Mouse (Mus musculus) layer of hippocampus, adult 2 months (tissue): ENCODE measurements at regions not wholly inside any gene's neighbourhood (a gene's known extent, or its start where the extent isn't known, plus 50 kb on each side); places are given as distances from the start of the nearest gene placed in this dataset.

ENCODE experiments used
- DNase-seq, 2 experiments: peaks; one replicate each; pipeline ENCODE4 v3.0.0; 2022; ENCODE audit warnings: low spot score in 2 of 2
- H3K27ac ChIP-seq: fragments of 200-600 bp; 2 replicates; pipeline ENCODE4 v1.8.1; 2022
- H3K4me3 ChIP-seq: fragments of 200-600 bp; 2 replicates; pipeline ENCODE4 v1.8.1; 2022; ENCODE audit warnings: mild to moderate bottlenecking
- CTCF ChIP-seq: fragments of 200-600 bp; conservative IDR thresholded peaks from 2 replicates; pipeline ENCODE4 v1.8.1; 2022; ENCODE audit warnings: antibody characterized with exemption, mild to moderate bottlenecking, moderate library complexity

DNA sequence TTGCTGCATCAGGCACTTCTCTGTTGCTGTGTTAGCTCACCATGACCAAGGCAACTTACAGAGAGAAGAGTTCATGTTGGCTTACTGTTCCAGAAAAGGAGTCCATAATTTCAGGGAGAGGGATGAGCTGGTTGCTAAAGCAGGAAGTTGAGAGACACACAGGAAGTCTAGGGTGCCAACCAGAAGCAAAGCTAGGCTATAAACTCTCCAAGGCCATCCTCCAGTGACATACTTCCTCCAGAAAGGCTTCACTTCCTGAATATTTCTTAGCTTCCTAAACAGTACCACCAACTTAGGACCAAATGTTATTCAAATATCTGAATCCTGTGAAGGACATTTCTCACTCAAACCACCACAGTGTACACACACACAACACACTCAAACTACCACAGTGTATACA is 2010.6 kb downstream of the A830018L16Rik start:
- no peak for DNase-seq
- Histone ChIP-seq H3K4me3 (no peak overlapping the region), H3K27ac (no peak overlapping the region)
- no peak for TF ChIP-seq CTCF

DNA sequence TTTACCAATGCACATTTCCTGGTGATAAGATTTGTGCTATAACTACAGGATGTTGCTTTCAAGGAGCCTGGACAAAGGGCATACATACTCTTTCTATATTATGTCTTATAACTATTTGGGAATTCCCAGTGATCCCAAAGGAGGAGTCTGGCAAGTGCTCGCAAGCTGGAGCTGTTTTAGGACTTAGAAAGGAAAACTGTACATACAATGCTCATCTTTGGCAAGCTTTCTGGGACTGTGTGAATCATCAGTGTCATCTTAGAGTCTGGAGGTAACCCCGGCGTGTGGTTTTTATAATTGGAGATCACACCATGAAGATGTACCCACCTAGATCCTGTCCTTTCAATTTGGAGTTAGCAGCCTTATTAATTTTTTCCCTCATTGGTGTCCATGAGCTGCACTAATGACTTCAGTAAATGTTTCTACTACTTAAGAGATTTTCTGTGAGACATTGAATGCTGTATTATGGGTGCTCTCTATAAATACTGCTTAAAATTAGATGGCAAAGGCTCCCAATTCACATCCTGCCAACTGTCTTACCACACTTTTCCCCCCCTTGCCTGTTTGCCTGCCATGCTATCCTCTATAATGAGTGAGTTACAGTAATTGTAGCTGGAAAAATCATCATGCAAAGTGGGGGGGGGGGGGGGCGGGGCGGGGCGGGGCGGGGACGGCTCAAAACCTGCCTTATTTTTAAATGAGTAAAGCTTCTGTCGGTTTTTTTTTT is 2011.9 kb downstream of the A830018L16Rik start:
- Histone ChIP-seq H3K27ac (no peak overlapping the region), H3K4me3 (peak overlapping the region; percentile 15; the same call in 1 of the 2 replicates)
- no peak for TF ChIP-seq CTCF
- no peak for DNase-seq

DNA sequence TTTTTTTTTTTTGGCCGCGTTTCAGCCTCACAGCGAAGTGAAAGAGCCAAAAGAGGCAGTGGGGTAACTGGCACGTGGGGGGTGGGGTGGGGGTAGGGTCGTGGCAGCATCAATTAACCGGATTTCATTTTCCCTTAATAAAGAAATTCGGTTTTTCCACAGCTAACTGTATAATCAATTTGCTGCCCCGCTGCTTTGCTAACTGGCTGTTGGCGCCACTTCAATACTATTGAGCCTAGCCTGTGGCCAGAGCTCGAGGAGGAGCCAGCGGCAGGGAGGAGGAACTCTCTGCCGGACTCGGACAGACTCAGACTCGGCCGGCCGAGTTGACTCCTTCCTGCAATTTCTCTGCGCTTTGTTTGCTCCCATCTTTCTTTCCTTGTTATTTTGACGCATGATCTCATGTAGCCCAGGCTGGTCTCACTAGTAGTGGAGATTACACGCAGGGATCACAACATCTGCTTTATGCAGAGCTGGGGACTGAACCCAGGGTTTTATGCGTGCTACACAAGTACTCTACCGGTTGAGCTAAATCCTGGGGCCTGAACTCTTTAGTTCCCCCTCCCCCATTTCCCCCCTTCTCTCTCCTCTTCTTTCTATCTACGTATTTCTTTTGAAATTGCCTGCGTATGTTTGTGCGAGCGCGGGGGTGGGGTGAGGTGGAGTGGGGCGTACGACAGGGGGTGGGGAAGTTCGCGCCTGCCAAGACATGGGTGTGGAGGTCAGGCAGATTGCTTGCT is 2012.6 kb downstream of the A830018L16Rik start:
- no peak for TF ChIP-seq CTCF
- peak; percentile 19 to 32 for DNase-seq
- Histone ChIP-seq H3K27ac (peak overlapping the region; percentile 64; the same call in 1 of the 2 replicates), H3K4me3 (peak overlapping the region; percentile 55)

DNA sequence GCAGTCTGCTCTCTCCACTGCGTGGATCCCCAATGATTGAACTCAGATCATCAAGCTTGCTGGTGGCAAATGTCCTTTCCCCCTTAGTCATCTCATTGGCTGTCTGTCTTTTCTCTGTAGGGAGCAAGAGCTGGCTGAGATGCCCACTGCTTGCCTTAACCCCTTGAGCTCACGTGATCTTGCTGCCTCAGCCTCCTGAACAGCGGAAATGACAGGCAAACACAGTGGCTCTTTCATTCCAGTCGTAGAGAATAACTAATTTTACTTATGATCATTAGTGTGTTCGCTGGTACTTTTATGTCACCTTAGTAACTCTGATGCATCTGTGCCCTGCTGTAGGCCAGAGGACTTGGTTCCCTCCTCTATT is 2013.1 kb downstream of the A830018L16Rik start:
- Histone ChIP-seq H3K4me3 (no peak overlapping the region; the same call in 1 of the 2 replicates), H3K27ac (no peak overlapping the region)
- DNase-seq = no peak
- TF ChIP-seq CTCF = no peak

DNA sequence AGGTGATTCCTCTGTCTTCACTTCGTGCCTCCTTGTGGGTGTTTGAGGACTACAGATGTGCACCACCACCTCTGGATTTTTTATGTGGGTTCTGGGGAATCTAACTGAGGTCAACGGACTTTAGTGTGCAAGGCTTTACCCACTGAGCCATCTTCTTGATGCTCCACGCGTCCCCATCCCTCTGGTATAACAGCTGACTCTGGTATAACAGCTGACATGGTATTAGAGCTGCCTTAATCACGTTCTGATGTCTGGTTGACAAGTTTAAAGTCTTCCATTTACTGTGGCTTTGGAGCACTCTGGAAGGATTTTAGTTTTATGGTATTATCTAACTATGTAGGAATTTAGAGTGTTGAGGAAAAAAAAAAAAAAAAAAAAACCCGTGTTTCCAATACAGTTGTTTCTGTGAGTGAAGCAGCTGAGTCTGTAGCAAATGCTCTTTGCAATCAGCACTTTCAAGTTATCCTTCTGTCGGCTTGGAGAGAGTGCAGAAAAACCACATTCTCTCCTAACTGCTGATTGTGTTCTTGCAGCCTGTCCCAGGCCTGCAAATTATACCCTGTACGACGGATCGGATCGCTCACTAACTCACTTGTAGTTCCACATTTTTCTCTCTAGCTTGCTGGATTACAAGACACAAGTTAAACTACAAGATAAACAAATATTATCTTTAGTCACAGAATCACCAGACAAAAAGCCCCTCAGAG is 2013.7 kb downstream of the A830018L16Rik start:
- TF ChIP-seq CTCF = no peak

DNA sequence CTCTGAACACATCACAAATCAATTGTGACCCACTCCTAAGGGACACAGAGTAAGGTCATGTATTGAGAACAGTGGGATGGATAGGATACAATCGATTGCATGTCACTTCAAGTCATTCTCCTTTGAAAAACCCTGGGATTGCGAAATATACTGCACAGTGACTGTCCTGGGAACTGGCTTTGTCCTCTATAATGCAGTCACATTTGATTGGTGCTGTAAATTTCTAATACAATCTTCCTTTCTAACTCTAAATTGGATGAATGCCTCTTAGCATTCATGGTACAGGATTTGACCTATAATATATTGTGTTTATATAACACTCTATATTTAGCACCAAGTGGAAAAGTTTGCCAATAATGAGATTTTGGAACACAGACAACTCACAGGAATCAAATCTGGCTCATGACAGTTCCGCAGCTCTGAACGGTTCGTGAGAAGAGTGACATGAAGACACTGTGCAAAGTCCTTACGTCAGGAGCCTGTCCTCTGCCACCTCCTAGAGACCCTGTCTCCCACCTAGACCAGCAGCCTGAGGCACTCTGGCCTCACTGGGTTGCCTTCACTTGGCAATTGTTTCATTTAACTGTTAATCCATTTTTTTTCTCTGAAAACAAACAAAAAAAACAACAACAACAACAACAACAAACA is 2024.0 kb downstream of the A830018L16Rik start:
- Histone ChIP-seq H3K4me3 (no peak overlapping the region), H3K27ac (no peak overlapping the region)
- no peak for TF ChIP-seq CTCF
- no peak for DNase-seq

More for the DNA sequence above, 2013.7 kb downstream of the A830018L16Rik start:
- no peak for DNase-seq
- Histone ChIP-seq H3K4me3 (no peak overlapping the region), H3K27ac (no peak overlapping the region)

DNA sequence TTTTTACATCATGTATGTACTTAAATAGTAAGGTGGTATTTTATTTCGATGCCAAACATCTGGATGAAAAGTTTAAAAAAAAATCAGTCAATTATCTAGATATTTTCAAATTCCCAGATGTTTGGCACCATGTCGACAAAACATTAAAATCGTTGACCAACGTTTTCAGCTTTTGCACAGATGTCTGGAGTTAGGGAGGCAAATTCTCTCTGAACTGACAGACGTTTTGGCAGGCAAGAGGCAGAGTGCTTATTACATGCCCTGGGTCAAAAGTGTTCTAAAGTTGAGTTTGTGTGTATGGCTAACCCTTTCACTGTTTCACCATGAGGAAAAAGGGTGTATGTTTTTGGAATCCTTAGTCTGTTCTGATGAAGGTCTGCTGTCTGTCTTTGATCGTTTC is 2028.5 kb downstream of the A830018L16Rik start:
- H3K27ac ChIP-seq = no peak overlapping the region
- no peak overlapping the region for H3K4me3 ChIP-seq
- TF ChIP-seq CTCF = no peak
- no peak for DNase-seq

DNA sequence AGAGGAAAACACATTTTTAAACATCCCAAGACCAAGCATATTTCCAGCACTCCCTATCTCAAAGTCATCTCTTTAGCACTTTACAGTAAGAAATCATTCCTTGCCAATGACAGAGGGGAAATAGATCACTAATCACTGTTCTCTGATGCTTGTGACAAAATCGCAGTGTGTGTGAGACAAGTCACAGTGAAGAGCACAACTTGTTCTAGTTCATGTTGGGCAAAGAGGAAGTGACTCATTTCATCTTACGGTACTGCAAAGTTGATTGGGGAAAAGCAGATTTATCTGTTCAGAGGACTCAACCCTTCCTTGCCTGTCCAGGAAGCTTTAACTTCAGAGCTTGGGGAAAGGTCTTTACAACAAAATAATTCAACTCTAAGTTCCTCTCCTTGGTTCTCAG is 2040.6 kb downstream of the A830018L16Rik start:
- DNase-seq = no peak
- Histone ChIP-seq H3K27ac (no peak overlapping the region), H3K4me3 (no peak overlapping the region)
- no peak for TF ChIP-seq CTCF

DNA sequence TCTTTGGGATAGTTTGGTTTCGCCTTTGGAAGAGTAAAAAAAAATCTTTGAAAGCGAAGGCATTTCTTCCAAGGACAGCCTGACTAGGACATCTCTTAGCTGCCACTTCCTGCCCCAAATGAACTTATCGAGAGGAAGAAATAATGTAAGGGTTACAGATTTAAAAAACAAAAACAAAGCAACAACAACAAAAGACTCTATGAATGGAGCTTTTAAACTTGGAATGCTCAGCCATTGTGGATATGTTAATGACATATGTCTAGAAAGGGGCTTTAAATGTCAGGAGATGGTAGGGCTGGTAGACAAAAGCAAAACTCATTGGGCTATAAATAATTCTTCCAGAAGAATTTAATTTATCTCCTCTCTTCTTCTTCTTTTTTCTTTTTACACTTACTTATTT is 2041.7 kb downstream of the A830018L16Rik start:
- Histone ChIP-seq H3K4me3 (no peak overlapping the region), H3K27ac (no peak overlapping the region)
- TF ChIP-seq CTCF = no peak
- DNase-seq = no peak

DNA sequence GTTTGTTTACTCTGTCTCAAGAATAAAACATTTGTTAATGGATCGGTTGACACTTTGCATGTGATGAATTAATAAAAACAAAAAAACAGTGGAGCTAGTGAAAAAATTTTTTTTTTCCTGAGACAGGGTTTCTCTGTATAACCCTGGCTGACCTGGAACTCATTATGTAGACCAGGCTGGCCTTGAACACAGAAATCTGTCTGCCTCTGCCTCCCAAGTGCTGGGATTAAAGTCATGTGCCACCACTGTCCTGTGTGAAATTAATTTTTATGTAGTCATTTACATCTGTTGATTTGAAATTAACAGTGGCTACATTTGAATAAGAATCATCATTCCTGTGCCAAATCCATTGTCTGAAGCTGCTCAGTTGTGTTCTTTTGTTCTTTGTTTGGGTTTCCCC is 2050.4 kb downstream of the A830018L16Rik start:
- H3K27ac ChIP-seq = no peak overlapping the region
- no peak for TF ChIP-seq CTCF
- H3K4me3 ChIP-seq = no peak overlapping the region
- DNase-seq = no peak

DNA sequence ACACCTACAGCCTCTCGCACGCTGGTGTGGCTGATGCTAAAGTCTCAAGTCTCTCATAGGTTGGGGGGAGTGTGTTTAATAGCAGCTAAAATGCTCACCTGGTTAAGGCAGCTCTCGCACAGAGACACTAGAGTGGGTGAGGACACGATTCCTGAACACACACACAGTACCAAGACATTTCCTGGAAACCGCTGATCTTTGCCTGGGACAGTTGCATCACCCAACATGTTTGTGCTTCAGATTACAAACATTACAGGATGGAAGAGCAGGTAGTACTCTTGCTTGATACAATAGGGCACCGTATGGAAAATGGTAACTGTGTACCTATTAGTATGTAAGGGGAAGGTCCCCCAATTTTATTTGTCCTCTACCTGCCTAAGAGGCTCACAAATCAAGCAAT is 2053.3 kb downstream of the A830018L16Rik start:
- no peak for TF ChIP-seq CTCF
- Histone ChIP-seq H3K4me3 (no peak overlapping the region), H3K27ac (no peak overlapping the region)
- no peak for DNase-seq

DNA sequence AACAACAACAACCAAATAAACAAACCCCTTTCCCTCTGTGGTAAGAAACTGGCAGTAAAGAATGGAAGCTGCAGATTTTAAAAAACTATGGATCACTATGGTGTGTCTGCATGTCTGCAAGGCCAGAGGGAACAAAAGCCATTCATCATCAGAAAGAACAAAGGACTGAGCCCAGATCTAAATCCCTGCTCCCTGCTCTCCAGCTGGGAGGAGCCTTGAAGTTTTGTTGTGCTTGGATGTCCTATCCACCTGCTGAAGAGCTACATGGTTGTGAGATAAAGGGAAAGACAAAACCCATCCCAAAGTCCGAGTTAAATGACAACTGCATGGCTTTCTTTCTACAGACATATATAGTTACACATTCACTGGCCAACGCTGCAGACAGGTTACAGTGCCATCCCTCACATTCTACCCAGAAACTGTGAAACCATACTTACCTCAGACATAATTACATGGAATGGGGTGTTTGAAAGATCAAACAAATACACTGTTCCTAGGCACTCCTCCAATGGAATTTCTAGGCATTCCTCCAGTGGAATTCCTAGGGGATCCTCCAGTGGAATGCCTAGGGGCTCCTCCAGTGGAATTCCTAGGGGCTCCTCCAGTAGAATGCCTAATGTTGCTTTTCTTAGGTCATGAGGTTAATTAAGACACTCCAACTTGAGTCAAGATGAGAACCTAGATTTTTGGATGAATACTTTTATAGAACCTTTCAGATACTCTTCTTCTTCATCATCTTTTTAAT is 2054.2 kb downstream of the A830018L16Rik start:
- Histone ChIP-seq H3K27ac (no peak overlapping the region), H3K4me3 (no peak overlapping the region)
- no peak for TF ChIP-seq CTCF
- no peak for DNase-seq
